Mouse (Mus musculus) liver, embryonic 14.5 days (tissue): ENCODE results near the gene Tmem33.
A peak's percentile ranks its signal among the peaks of the same experiment; 100 is the strongest.

Source experiments
- CTCF ChIP-seq: IDR thresholded peaks from 2 replicates; pipeline ENCODE4 v1.5.1; 2016; ENCODE audit warnings: antibody characterized with exemption, low read depth, control low read depth
- EP300 ChIP-seq: IDR thresholded peaks from 2 replicates; pipeline ENCODE4 v1.6.1; 2016; ENCODE audit warnings: antibody characterized with exemption, low read depth

GRCm38 (mm10) chr5:67279840-67280239 is 19.5 kb downstream of the Tmem33 start:
- 0 out of 2 replicates have a peak, but pooled peaks have one; percentile 2 for TF ChIP-seq CTCF
- no peak for TF ChIP-seq EP300
